Mouse (Mus musculus) thymus, postnatal 14 days (tissue): ENCODE results near the gene Stk39.

ENCODE experiments used
- DNase-seq: peaks from one replicate; pipeline ENCODE4 v3.0.0; 2021

Stk39 gene

DNA sequence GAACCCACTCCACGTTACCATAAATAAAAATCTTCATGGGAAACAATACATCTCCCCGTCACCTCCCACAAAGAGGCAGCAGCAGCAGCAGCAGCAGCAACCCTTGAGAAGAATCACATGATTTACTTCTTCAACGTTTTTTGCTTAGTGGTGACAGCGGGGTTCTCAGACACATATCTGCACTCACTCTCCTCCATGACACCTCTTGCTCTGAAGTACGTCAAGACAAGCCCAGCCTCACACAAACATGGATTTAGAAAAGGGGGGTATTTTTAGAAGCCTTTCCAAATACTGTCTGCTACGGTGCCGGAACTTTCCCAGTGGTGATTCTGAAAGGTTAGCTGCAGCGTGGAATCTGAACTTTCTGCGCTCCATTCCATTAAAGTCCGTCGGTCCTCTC, 256.9 kb downstream of the Stk39 start:
- no peak for DNase-seq

GRCm38 (mm10) chr2:68214400-68214799, 257.7 kb downstream of the Stk39 start:
- no peak for DNase-seq

DNA sequence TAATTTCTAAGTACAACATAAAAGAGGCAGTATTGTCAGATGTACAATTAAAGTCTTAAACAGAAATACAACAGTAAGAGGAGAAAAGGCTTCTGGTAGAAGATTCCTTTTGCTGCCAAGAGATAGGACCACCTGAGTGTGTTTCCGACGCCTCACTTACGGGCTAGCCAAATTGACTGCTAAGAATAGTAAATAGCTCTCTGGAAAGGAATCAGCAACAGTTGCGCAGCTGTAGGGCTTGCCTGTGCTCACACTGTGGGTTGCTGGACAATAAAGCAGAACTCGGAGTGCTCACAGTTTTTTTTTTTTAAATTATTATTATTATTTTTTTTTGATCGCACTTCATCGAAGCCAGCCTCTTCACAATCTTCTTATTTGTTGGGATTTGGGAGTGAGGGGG, 260.6 kb downstream of the Stk39 start:
- DNase-seq: no peak

GRCm38 (mm10) chr2:68196245-68196644, 275.8 kb downstream of the Stk39 start:
- no peak for DNase-seq

- no peak for DNase-seq
Observed at GRCm38 (mm10) chr2:68194444-68194843, 277.6 kb downstream of the Stk39 start.

GRCm38 (mm10) chr2:68193465-68193837, 278.6 kb downstream of the Stk39 start:
- DNase-seq: no peak

DNA sequence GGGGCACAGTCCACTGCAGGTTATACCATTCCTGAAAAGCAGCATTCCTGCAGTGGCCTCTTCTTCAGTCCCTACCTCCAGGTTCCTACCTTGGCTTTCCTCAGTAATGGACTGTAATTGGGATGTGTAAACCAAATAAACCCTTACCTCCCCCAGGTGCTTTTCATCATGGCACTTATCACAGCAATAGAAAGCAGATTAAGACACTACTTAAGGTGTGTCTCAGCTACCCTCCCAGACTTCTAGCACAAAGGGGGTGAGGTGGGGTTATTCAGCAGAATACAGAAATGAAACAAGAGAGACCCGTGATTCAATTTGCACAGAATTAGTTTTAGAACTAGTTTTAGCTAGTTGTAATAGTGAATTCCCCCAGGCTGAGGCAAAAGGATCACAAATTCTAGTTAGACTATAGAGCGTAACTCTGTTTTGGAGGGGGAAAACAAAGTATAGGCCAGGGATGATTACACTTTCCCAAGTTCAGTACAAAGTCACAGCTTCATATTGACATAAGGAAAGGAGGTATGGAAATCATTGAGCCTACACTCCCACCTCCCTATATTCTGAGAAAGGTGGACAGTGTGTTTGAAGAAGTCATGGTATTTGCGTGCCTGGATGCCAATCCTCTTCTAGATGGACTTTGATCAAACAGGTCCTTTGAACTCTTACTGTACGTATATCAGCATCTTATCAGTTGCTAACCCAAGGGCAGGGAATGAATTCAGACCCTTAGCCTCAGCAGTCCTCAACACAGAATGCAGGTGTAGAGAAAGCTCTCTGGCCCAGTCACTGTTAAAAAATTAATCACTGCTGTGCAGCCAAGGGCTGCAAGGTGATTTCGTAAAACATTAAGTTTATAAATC, 279.2 kb downstream of the Stk39 start:
- no peak for DNase-seq

- DNase-seq: no peak
Observed at GRCm38 (mm10) chr2:68176425-68176824, 295.6 kb downstream of the Stk39 start.

GRCm38 (mm10) chr2:68171306-68171705, 300.8 kb downstream of the Stk39 start:
- no peak for DNase-seq

DNA sequence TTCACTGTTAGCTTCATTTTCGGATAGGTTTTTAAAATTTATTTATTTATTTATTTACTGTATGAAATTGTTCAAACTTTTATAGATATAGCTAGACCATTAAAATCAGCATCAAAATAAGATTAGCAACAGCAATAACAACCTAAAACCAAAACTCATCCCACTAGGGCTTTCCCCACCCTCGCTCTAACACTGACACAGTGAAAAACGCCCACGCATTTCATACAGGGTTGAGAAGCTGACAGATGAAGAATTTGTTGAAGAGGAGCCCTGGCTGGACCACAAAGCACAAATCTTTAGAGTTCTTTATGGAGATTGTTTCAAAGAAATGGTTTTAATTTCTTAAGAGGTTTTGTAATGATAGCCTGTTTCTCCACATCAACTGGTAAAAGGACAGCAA, 310.1 kb downstream of the Stk39 start:
- no peak for DNase-seq

DNA sequence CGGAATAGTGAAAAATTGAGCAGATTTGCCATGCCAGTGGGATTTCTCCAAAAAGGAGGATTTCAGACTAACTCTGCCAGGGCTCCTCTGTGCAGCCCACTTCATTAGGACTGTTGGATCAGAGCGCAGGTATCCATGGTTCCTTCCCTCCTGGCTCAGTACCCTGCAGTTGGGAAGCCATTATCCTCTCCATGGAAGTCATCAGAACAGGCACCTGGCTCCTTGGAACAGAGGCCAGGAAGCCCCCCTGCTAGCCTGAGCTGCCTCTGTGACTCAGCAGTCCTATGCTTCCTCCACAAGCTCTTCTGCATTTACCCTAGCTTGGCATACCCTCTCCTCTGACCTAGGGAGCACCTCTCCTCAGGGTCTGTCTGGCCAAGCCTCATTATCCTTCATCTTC, 311.5 kb downstream of the Stk39 start:
- no peak for DNase-seq
